Mouse (Mus musculus) ES-Bruce4 (cell line): ENCODE results near the gene Srrm3.
A peak's percentile ranks its signal among the peaks of the same experiment; 100 is the strongest.

Source experiments
- CTCF ChIP-seq: IDR thresholded peaks from one replicate; pipeline ENCODE4 v1.8.1; 2011; ENCODE audit warnings: low read depth, low read length
- EP300 ChIP-seq: IDR thresholded peaks from 2 replicates; pipeline ENCODE4 v1.6.1; 2011; ENCODE audit warnings: low read depth, low read length; ENCODE audit not compliant: insufficient read depth
- POLR2A ChIP-seq: IDR thresholded peaks from one replicate; pipeline ENCODE4 v1.8.1; 2011; ENCODE audit warnings: low read length; ENCODE audit not compliant: insufficient read depth

DNA sequence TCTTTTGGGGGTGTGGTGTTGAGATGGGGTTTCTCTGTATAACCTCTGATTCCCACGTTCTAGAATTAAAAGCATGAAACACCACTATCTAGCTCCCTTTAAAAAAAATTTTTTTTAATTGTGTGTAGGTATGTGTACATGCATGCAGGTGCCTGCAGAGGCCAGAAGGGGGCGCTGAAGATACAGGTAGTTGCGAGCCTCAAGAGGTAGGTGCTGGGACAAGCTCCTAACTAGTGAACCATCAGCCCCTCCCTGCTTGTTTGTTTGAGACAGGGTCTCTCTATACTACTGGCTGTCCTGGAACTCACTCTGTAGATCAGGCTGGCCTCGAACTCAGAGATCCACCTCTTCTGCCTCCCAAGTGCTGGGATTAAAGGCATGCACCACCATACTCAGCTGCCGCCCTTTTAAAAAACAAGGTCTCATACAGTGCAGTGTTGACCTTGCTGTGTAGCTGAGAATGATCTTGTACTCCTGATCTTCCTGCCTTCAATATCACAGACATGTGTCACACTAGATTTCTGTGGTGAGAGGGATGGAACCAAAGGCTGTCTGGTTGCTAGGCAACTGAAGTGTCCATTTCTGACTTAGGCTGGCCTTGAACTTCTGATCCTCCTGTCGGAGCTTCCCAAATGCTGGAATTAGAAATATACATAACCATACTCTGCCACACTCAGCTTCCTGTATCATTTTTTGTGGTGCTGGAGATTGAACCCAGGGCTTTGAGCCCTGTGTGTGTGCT is 94.8 kb downstream of the Srrm3 start:
- TF ChIP-seq CTCF (peak; percentile 84), EP300 (0 out of 2 replicates have a peak, but pooled peaks have one; percentile 9), POLR2A (no peak)
